Mouse (Mus musculus) frontal cortex, postnatal 36 days (tissue): ENCODE measurements at regions not wholly inside any gene's neighbourhood (a gene's known extent, or its start where the extent isn't known, plus 50 kb on each side); places are given as distances from the start of the nearest gene placed in this dataset.

Experiments
- DNase-seq, 2 experiments: peaks; one replicate each; pipeline ENCODE4 v3.0.0; 2022; ENCODE audit warnings: low spot score in 2 of 2

DNA sequence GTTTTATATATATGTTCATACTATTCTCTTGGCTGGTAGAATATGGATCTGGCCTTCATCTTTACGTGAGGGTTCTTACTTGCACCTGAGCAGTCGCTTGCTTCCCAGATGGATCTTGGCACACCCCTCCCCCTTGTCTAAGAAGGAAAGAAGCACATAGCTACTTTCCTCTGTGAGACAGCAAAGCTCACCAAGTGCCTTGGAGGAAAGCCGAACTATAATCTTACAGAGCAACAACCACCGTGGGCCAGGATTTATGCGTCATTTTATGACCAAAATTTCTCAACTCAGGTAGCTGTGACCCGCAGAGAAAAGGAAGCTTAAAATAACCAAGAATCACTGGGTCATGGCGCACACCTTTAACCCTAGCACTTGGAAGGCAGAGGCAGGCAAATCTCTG lies 73.0 kb upstream of the Tspan2 start:
- DNase-seq, result no peak

DNA sequence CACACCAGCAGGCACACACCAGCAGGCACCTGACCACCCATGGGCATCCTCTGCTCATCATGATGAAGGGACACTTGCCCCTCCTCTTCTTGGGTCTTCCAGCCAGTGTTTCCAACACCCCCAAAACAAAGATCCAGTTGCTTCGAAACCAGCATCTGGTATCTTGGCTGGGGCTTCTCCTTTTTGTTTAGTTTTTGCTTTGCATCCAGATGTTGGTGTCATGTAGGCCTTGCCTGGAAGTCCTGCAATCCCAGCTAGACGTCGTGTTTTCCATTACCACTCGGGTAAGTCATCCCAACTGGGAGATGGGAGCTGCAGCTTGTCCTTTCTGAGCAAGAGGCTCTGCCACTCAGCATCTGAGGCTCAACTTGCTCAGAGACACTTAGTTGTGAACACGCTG lies 70.6 kb upstream of the Tspan2 start:
- DNase-seq, result no peak

DNA sequence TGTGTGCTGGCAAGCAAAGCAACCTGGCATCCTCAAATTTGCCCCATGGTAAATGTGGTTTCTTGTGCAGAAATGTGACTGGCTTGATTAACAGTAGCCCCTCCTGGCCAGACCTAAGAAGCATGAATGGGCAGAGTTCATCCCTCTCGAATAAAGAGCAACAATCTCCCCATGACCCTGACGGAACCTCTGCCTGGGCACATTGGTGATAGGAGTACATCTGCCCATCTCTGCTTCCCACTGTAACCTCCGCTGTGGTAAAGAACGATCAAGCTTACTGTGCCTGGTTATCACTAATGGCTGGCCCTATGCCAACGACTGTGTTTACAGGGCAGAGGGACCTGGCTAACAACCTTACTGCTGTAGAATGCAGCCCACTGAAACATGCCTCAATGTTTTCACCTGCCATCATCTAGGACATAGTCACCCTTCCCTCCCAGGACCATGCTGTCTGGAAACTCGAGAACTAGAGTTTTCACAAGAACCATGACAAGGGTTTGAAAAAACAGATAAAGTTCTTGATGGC lies 69.6 kb upstream of the Tspan2 start:
- DNase-seq, result no peak

DNA sequence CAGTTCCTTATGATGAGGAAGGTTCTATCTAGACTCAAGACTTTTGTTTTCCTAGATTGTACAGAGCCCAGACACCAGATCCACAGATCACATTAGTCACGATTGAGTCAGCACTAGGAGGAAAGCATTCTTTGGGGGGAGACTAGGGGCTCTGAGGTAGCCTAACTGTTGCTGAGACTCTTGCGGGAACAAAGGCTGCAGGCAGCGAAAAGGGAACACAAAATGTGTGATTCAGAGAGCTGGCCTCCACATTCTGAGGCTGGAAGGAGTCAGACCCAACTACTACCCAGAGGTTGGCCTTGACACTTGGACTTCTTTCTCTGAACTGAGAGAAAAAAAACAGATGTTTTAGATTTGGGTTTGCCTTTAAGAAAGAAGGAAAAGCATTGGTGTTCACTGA lies 66.5 kb upstream of the Tspan2 start:
- DNase-seq, result no peak

DNA sequence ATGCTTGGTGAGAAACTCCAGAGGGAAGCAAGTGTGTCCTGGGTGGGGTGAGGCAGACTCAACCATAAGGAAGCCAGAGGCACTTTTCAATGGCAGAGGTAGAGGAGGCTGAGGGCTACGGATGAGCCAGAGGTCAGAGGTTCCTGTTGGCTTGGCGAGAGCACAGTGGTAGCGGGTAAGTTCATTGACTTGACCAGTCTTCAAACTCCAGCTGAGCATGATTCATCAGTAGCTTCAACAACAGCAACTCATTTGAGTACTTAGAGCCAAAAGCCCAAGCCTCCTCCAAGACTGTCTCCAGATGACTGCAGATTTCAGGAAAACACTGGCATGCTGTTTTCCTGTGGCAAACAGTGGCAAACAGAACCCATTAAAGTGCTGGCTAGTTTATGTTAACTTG lies 65.8 kb upstream of the Tspan2 start:
- no peak for DNase-seq

DNA sequence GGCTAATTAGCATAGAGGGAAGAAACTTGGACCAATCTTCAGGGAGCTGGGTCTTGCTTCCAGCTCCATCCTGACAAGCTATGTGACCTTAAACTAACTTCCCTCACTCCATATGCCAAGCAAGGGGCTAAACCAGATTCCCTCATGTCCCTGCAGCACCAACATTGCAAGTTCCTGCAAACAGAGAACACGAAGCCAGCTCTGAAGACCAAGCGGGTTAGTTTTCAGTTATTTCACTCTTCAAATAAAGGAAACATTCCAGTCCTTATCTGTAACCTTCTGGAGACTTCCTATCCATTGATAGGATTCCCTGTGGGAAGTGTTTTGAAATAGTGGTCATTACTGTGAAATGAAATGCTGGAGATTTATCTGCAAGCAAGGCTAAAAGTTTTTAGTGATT lies 64.4 kb upstream of the Tspan2 start:
- no peak for DNase-seq

DNA sequence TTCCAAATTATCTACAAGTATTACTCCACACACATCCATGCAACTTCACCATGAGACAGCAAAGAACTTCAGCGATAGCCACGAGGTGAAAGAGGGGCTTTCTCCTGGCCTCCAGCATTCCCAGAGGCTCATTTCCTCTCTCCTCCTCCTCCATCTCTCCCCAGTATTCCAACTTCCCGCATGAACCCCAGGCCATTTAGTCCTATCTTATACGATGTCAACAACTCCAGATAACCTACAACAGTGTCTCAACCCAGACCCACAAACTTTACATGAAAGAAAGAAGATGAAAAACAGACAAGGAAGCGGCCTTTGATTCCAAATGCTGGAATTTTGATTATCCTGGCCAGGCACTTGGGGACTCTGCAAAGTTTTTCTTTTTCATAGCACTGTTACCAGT lies 63.8 kb upstream of the Tspan2 start:
- no peak for DNase-seq

DNA sequence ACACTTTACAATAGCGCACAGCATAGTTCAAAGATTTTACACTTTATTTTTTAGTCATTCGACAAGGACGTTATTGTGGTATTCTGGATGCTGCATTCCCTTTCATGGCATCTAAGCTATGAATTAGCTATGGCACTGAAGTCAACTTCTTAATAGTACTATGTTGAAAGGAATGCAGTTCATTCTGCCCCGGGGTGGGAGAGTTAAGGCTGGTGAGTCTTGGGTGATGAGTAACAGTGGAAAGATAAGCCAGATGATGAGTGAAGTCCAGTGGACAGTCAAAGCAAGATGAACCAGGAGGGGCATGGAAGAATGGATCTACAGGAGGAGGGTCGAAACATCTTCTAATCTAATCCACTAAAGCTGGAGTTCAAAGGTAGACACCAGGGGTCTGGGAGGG lies 63.4 kb upstream of the Tspan2 start:
- no peak for DNase-seq

DNA sequence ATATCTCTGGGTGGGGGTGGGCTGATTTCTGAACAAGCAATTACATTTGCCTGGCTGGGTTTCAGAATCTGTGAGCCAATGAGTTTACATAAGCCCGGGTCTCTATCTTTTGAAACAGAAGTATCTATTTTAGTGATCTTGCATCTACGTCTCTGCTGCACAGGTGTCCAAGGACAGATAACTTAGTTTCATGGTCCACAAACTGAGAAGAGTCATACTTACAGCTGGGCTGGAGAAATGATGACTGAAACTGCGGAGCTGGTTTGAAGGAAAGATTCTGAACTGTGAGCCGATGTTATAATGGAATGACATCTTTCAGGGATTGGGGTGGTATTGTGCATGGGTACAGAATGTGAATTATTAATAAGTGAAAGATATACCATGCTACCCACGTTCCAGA lies 60.8 kb upstream of the Tspan2 start:
- DNase-seq, result no peak

DNA sequence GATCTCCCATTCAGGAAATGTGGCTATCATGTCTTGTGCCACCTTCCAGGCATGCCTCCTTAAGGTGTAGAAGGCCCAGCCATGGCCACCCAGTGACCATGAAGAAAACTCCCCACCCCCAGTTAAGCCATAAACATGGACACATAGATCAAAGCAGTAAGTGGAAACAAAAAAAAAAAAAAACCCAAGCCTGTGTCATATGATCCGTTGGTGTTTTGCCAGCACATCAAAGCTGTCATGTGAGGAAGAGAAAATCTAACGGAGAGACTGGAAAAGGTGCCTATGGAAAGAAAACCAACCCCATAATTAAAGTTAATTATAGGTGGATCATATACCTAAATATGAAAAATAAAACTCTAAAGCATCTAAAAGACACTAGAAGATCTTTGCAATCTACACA lies 60.3 kb upstream of the Tspan2 start:
- no peak for DNase-seq

DNA sequence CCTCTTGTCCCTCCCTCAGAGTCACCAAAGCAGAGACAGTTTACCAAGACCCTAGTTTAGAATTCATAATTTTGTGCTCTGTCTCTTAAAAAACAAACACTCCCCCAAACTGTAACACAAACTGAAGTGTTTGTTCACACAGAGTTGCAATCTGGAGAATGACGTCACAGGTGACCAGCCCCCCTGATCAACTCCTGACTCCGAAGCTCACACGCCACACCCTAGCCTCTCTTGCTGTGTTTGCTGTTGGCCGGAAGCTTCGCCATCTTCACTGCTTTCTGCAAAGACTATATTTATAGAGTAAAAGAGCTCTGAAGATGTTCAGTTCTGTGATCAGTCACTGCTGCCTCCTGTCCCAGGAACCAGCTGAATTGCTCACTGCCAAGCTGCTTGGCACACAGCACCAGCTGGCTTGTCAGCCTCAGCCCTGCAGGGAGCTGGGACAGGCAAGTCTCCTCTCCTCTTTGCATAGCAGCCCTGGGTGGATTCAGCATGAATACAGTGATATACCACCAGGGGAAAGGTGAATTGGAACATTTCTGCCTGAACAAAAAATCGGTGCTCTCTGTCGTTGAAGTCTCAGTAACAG lies 57.3 kb upstream of the Tspan2 start:
- DNase-seq, result peak; percentile 62 to 66

DNA sequence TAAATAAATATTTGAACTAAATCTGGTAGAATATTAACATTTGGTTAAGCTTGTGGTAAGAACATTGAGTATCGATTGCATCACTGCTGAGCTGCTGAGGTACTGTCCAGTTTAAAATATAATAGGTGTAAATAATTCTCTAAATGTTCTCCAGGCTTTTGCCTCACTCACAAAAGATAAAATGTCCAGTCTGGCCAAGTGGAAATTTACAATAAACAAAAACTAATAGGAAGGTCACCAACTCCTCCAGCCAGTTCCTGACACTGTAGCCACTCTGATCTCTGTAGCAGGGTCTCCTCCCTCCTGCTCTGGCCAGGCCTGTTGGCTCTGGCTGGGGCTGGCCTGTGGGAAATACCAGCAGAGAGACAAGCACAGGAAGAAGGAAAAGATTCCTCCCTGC lies 55.8 kb upstream of the Tspan2 start:
- DNase-seq, result no peak

DNA sequence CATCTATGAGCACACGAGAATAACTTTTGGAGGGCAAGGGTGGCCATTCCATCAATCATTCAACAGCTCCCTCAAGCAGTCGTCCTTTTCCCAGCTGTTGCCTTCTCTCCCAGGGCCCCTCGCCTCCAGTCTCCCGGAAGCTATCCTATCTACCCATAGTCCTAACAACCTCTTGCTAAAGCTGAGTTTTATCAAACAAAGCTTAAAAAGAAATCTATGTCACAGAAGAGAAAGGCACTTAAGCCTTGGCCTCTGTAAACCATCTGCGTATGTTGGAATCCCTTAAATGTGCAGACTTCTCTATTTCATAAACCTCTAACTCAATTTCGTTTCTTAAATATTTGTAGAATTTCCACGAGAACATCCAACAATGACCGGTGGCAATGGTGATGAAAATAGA lies 51.9 kb upstream of the Tspan2 start:
- no peak for DNase-seq

DNA sequence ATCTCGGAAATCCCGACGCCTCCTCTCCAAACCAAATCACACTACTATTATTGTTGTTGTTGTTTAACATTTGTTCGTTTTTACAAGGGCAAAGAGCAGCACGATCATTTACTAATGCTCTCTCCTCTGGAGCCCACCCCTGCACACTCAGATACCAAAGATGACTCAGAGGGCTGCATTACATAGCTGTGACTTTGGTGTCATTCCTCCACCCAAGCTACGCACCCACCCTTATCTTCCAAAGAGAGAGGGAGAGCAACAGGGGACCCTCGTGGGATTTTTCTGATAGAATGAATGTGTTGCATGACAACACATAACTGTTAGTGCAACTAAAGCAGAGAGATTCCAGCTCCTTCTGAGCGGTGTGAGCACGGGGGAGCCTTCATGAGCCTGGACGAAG lies 50.8 kb upstream of the Tspan2 start:
- no peak for DNase-seq
